Comparison of ENCODE assay signal across 8 mouse cellular contexts in the genomic region with DNA sequence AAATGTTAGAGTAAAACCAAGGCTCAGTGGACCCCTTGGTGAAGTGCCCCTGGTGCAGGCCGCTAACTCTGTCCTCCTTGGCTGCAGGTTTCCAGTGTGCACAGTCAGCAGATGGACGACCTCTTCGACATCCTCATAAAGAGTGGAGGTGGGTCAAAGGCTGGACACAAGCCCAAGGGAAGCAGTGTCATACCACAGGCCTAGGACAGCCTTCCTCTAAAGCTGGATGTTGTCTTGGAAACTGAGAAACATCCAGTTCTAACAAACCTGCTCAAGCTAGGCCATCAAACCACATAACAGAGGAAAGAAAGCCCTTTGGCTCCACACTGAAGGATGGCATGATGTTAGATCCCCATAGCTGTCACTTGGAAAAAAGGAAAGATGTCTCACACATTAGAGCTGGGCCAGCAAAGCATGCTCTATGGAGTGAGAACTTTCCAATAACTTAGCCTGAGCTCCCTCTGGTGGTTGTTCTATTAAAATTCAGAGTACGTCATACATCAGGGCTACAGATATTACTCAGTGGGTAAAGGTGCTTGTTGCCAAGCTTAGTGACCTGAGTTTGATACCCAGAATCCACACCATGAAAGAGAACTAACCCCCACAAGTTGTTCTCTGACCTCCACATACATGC.
A peak's percentile ranks its signal among the peaks of the same experiment; 100 is the strongest.
DNase-seq lines count a peak whose midpoint lies in the region; ATAC-seq and TF ChIP-seq lines count a peak whose summit lies in the region.

No protein-coding gene starts in this region.

- WGBS in lung, adult 2 months, result 53% methylated on average over 4 of the region's 4 CpGs

- no peaks in the 10 kb centered on the region; the same call in 1 of the 2 replicates for H3K4me1 ChIP-seq in lung, adult 2 months (ENCODE audit: control insufficient read depth, insufficient read depth, low read length)

- no peaks in the 10 kb centered on the region for H3K27me3 ChIP-seq in splenic B cell, adult 2 months (ENCODE audit: control insufficient read depth, insufficient read depth, low read length, poor library complexity, severe bottlenecking)

- peak; percentile 31; the same call in 1 of the 2 replicates for TF ChIP-seq CTCF in lung, adult 2 months (IDR thresholded peaks at IDR 0.05; ENCODE audit: insufficient read depth, low read length)

- peak; percentile 83 for ATAC-seq in inflammation-experienced regulatory T-cells, adult 6 months

- peak; percentile 50 for DNase-seq in adrenal gland, postnatal 10 days
- no peak for DNase-seq in adrenal gland, adult 8-10 months
- DNase-seq in right cerebral cortex, postnatal 10 days (ENCODE audit: low spot score in 2 of 2), result peak; percentile 55 to 60
- DNase-seq in right cerebral cortex, postnatal 25 days, result no peak
- peak; percentile 80 for DNase-seq in embryo, embryonic 10.5 days (ENCODE audit: low spot score)
- no peak for DNase-seq in lung, adult 2 months
- DNase-seq in splenic B cell, adult 2 months (ENCODE audit: low read depth, low spot score), result peak; percentile 55

- no peak overlapping the region for H3K4me3 ChIP-seq in lung, adult 2 months (replicated peaks; ENCODE audit: extremely low read depth, low read depth, low read length)

- peaks cover 3% of the 10 kb centered on the region for H3K36me3 ChIP-seq in splenic B cell, adult 2 months (ENCODE audit: control insufficient read depth, insufficient read depth, low read length, poor library complexity, severe bottlenecking)

- TF ChIP-seq POLR2A in lung, adult 2 months (IDR thresholded peaks at IDR 0.05; ENCODE audit: borderline replicate concordance, extremely low read depth, low read depth, low read length), result no peak

Comparison
In these comparisons a context has a peak if more than half of its experiments do, and no peak if none do; other contexts are left out.
1. DNase-seq: peak in adrenal gland, postnatal 10 days (single experiment), right cerebral cortex, postnatal 10 days (2 of 2), embryo, embryonic 10.5 days (single experiment) and splenic B cell, adult 2 months (single experiment); none in adrenal gland, adult 8-10 months (single experiment), right cerebral cortex, postnatal 25 days (single experiment) and lung, adult 2 months (single experiment).